Mouse (Mus musculus) brain, embryonic 14.5 days (tissue): Measurements from ENCODE around the gene Mfn2.

Experiments
- CTCF ChIP-seq: fragments of 200-500 bp; IDR thresholded peaks from 2 replicates; pipeline ENCODE4 v1.5.1; 2012; ENCODE audit warnings: inconsistent platforms, mild to moderate bottlenecking, moderate library complexity, borderline replicate concordance; ENCODE audit not compliant: insufficient read depth, insufficient read length; ENCODE audit errors: extremely low read depth
- POLR2A ChIP-seq: fragments of 200-500 bp; IDR thresholded peaks from 2 replicates; pipeline ENCODE4 v1.6.1; 2012; ENCODE audit warnings: mild to moderate bottlenecking, inconsistent platforms, borderline replicate concordance; ENCODE audit not compliant: poor library complexity, insufficient read depth, insufficient read length, severe bottlenecking; ENCODE audit errors: extremely low read depth

DNA sequence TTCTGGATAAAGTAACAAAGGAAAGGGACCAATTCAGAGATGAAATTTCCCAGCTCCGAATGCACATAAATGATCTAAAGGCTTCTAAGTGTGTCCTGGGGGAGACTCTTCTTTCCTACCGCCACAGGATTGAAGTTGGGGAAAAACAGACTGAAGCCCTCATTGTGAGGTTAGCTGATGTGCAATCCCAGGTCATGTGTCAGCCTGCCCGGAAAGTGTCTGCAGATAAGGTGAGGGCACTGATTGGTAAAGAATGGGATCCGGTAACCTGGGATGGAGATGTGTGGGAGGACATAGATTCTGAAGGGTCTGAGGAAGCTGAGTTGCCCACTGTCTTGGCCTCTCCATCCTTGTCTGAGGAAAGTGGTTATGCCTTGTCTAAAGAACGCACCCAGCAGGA, 35.3 kb downstream of the Mfn2 start:
- TF ChIP-seq CTCF (no peak), POLR2A (no peak)
